Mouse (Mus musculus): ENCODE data around the gene Ctsa. TPM values are rescaled to one million over a fixed set of nuclear protein-coding genes. Genes with fewer than 3 reads are reported as not detected.
"Not testable (repeated sequence)": the region's sequence is repeated elsewhere in the genome, so short reads cannot be mapped to it uniquely, and the experiment has no call there.

The Ctsa gene
- 100 to 1,000 TPM; 104 to 105 TPM for total RNA-seq (2021)

DNA sequence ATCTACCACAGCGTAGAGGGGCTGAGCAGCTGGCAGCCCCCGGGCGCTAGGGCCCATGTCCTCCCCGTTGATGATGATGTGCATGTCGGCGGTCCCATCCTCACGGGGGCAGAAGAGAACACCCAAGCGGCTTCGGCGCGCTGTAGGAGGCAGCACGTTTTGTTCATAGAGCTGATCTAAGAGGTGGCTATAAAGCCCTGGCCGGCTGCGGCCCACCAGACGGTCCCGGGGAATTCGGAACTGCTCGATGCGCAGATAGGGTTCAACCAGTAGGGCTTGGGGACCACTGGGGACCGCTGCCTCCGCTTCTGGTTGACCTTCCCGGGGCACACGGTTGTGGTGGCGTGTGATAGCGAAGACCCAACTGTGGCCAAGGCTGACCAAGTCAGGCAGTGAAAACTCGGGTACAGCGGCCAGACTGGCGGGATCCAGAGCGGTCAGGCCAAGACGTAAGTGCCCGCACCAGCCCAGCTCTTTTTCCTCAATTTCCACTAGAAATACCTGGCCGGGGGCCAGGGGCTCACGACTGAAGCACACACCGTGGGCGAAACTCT lies at the start of gene Ctsa:
TSS of gene Ctsa (plus strand) at position 126 of the 554 bp plus-strand sequence.
- intact Hi-C loops (cut with DNase I) = no loop called here
- DNase-seq (ENCODE audit: low spot score in 2 of 2) = peak; percentile 75 to 80

DNA sequence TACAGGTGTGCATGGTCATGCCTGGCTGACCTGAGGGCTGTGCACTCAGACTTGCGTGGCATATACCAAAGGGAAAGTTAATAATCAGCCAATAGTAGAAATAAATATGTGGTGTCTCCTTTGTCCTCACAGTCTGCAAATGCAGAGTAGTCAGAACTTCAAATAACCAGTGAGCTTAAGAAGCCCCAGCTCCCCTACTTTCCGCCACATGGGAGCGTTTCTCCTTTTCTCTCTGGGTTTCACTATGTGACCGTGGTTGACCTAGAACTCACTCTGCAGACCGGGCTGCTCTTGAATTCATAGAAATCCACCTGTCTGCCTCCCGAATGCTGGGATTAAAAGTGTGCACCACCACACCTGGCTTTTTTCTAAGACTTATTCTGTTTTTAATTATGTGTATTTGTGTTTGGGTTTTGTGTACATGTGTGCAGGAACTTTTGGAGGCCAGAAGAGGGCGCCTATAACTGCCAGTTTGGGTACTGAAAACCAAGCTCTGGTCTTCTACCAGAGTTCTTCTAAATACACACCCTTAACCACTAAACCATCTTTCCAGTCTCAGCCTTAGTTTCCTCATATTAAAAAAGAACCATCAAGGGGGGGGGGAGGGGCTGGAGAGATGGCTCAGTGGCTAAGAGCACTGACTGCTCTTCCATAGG lies 48.6 kb upstream of the Ctsa start:
- no peak for DNase-seq (ENCODE audit: low spot score in 2 of 2)
- intact Hi-C loops (cut with DNase I) = no loop called here

DNA sequence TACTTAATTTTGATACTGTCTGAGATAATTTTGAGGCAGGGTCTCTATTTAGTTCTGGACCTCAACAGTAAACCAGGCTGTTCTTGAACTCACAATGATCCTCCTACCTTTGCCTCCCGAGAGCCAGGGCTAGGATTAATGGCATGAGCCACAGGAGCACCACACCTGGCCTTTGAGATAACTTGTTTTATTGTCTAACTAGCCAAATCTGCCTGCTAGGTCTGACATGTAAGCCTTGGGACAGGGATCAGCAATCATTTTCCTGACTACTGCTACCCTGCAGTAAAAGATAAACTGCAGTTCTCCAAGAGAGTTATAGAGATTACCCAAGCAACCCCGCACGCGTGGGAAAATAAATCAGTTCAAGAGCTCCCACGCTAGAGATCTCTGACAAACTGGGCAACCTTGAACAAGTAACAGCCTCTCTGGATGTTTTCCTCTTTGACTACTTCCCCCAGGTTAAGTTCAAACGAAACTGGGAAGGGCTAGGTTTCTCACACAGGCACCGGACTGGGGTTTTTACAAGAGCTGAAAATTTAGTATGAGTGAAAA lies 47.7 kb upstream of the Ctsa start:
- intact Hi-C loops (cut with DNase I) = no loop called here
- DNase-seq (ENCODE audit: low spot score in 2 of 2) = no peak

- peak; percentile 87 to 90 for DNase-seq (ENCODE audit: low spot score in 2 of 2)
- intact Hi-C loops (cut with DNase I) = no loop called here
These were observed 46.9 kb upstream of the Ctsa start, which contains the start of gene Snx21 for GRCm38 (mm10) chr2:164785481-164786387. Snx21 (plus strand) TSS chr2:164785823.

- intact Hi-C loops (cut with DNase I) = no loop called here
- peak in 1 of 2 experiments; percentile 21 for DNase-seq (ENCODE audit: low spot score in 2 of 2)
These were observed 46.2 kb upstream of the Ctsa start for GRCm38 (mm10) chr2:164786388-164786885.

- no peak for DNase-seq (ENCODE audit: low spot score in 2 of 2)
- intact Hi-C loops (cut with DNase I) = no loop called here
These were observed 45.6 kb upstream of the Ctsa start for GRCm38 (mm10) chr2:164787032-164787431.

GRCm38 (mm10) chr2:164787779-164788178 lies 44.9 kb upstream of the Ctsa start:
- intact Hi-C loops (cut with DNase I) = no loop called here
- DNase-seq (ENCODE audit: low spot score in 2 of 2) = no peak

DNA sequence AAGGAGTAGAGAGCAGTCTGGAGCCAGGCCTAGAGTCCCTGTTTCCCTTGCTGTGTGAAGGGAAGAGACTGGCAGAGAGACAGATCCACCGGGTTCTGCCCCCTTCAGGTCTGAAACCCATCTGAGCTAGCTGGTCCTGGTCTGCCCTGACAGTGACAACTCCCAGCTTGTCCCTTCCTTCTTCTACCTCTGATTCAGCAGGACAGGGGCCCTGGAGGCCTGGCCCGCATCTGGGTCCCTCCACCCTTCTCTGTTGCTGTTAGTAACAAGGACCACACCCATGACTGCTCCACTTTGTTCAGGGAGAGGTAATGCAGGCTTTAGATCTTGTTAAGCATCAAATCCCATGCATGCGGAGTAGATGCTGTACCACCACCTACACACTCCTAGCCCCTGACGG lies 44.3 kb upstream of the Ctsa start:
- intact Hi-C loops (cut with DNase I) = no loop called here

DNA sequence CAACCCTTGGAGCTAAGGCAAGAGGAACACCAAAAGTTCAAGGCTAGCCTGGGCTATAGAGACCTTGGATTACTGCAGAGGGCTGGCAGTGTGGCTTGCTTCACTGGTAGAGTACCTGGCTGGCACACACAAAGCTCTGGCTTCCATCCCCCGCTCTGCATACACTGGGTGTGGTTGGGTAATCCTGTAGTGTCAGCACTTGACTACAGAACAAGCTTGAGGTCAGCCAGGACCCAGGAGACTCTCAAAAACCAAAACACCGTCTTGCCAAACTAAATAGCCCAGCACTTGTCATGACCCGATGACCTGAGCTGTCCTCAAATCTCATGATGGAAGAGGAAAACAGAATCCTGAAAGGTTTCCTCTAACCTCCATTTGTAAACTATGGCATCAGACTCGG lies 42.2 kb upstream of the Ctsa start:
- no peak for DNase-seq (ENCODE audit: low spot score in 2 of 2)

More for the DNA sequence above, 44.3 kb upstream of the Ctsa start:
- no peak for DNase-seq (ENCODE audit: low spot score in 2 of 2)

GRCm38 (mm10) chr2:164791841-164792261 lies 40.8 kb upstream of the Ctsa start:
- DNase-seq (ENCODE audit: low spot score in 2 of 2) = no peak
- intact Hi-C loops (cut with DNase I) = no loop called here

More for the DNA sequence above, 42.2 kb upstream of the Ctsa start:
- intact Hi-C loops (cut with DNase I) = no loop called here

DNA sequence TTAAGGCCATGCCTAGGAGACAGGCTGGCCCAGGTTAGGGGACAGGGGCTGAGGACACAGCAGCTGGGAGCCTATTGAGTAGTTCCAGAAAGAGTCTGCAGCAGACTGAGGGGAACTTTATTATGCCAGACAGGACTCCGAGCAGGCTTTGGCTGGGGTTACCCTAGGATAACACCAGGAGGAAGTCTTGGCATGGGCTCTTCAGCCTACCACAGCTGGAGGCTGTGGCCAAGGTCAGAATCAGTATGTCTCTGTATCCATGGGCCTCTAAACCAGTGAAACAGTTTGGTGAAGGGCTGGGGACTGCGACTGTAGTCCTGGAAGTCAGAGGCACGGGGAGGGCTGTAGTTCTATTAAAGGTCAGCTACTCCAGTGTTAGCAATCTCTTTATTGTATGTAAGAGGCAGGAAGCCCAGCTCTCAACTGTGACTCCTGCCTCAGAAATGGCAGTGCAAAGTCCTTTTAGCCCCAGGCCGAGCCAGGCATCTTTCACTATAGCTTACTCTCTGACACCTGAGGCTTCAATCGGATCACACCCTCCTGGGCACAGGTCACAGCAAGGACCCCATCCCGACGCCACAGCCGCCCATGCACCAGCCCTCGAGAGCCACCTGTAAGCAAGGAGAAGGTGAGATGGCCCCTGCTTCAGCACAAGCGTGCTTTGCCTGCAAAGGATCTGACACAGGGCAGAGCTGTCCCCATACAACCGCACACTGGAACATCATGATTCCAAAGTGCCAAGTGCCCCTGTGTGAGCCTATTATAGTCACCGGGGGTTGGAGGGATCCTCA lies 40.1 kb upstream of the Ctsa start:
- intact Hi-C loops (cut with DNase I) = no loop called here
- no peak for DNase-seq (ENCODE audit: low spot score in 2 of 2)

DNA sequence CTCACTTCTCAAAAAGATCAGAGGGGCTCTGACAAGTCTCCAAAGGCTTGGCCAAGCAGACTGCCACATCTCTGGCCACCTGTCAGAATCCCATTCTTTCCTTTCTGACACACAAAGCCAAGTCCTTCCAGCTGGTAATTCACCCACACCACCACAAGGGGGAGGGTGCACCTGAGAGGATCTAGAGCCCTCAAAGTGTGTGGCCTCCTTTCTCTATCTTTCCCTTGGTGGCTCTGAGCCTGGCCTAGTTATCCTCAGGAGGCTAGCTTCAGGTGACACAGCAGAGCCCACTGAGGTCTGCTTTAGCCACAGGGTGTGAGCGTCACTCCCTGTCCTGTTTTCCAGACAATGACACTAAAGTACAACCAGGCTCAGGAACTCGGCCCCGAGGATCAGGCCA lies 39.4 kb upstream of the Ctsa start:
- DNase-seq (ENCODE audit: low spot score in 2 of 2) = peak in 1 of 2 experiments; percentile 26
- intact Hi-C loops (cut with DNase I) = no loop called here

GRCm38 (mm10) chr2:164793772-164794171 lies 38.9 kb upstream of the Ctsa start:
- intact Hi-C loops (cut with DNase I) = no loop called here

DNA sequence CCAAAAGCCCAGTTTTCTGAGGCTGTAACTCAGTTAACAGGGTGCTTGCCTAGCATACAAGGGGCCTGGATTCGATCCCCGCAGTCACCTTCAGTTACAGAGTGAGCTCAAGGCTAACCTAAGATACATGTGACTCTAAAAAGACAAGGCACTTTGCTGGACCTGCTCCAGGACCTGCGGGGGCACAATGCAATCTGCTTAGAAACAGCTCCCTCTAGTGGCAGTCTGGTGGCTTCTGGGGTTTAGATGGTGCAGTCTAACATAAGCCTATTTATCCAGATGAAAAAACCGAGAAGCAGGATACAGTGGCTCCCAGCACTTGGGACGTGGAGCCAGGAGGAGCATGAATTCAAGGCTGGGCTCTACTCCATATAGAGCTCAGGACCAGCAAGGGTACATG lies 38.4 kb upstream of the Ctsa start:
- intact Hi-C loops (cut with DNase I) = no loop called here
- peak; percentile 76 to 82 for DNase-seq (ENCODE audit: low spot score in 2 of 2)

More at GRCm38 (mm10) chr2:164793772-164794171, 38.9 kb upstream of the Ctsa start:
- DNase-seq (ENCODE audit: low spot score in 2 of 2) = no peak

DNA sequence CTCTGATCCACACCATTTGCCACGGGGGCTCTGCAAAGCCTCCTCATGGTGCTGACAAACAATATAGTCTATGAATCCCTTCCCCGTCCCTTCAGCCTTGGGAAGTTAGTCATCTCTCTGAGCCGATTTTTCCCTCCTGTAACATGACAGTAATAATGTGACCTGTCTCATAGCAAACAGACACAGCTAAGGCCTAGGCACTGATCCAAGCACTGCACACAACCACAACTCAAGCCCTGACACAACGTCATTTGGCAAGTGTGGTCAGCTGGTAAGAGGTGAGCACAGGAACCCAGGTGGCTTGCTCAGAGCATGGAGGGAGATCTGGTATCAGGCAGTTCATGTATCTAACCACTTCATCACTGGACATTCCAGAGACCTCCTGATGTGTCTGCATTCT lies 36.8 kb upstream of the Ctsa start:
- no peak for DNase-seq (ENCODE audit: low spot score in 2 of 2)
- intact Hi-C loops (cut with DNase I) = no loop called here

- DNase-seq (ENCODE audit: low spot score in 2 of 2); intact Hi-C loops (cut with DNase I): not testable (repeated sequence)
These were observed 34.1 kb upstream of the Ctsa start for GRCm38 (mm10) chr2:164798554-164798953.

- DNase-seq (ENCODE audit: low spot score in 2 of 2) = no peak
- intact Hi-C loops (cut with DNase I) = no loop called here
These were observed 32.2 kb upstream of the Ctsa start for GRCm38 (mm10) chr2:164800252-164801004.

GRCm38 (mm10) chr2:164803201-164803920 lies 29.3 kb upstream of the Ctsa start:
- no peak for DNase-seq (ENCODE audit: low spot score in 2 of 2)
- intact Hi-C loops (cut with DNase I) = no loop called here

Data from left cerebral cortex, postnatal 36 days (tissue).